Mouse (Mus musculus): Measurements from ENCODE around the gene Mlh1. TPM values are rescaled to one million over a fixed set of nuclear protein-coding genes. Genes with fewer than 3 reads are reported as not detected.

Gene Mlh1
- total RNA-seq (2021) = 26.5 and 28.1 TPM in 2 replicates
- long read RNA-seq, transcript Mlh1-201 (19 exons, 2,754 nt) = major isoform, 9 of 22 reads
- long read RNA-seq, partial matches to known transcripts = 7 of 22 reads
- long read RNA-seq, other reads (novel, unspliced or antisense) = 6 of 22 reads

GRCm38 (mm10) chr9:111271434-111272160 lies at the start of gene Mlh1, which contains the start of gene Epm2aip1:
TSS of gene Mlh1 (minus strand) at chr9:111271791.
TSS of gene Epm2aip1 (plus strand) at chr9:111271929.
- peak; percentile 99 for DNase-seq

- no peak for DNase-seq
These were observed 49.3 kb upstream of the Mlh1 start for GRCm38 (mm10) chr9:111320912-111321311.

- peak; percentile 75 for DNase-seq
These were observed 42.6 kb upstream of the Mlh1 start for GRCm38 (mm10) chr9:111314219-111314618.

GRCm38 (mm10) chr9:111313793-111314192 lies 42.2 kb upstream of the Mlh1 start:
- DNase-seq = no peak

- DNase-seq = no peak
These were observed 41.7 kb upstream of the Mlh1 start for GRCm38 (mm10) chr9:111313299-111313698.

- DNase-seq = peak; percentile 34
These were observed 41.0 kb upstream of the Mlh1 start for GRCm38 (mm10) chr9:111312442-111313141.

- no peak for DNase-seq
These were observed 40.4 kb upstream of the Mlh1 start for GRCm38 (mm10) chr9:111311843-111312441.

GRCm38 (mm10) chr9:111311031-111311842 lies 39.6 kb upstream of the Mlh1 start, which contains the start of gene Trank1:
TSS of gene Trank1 (plus strand) at chr9:111311739.
- peak; percentile 80 for DNase-seq

GRCm38 (mm10) chr9:111306142-111306541 lies 34.6 kb upstream of the Mlh1 start:
- peak; percentile 26 for DNase-seq

GRCm38 (mm10) chr9:111304036-111304435 lies 32.4 kb upstream of the Mlh1 start:
- no peak for DNase-seq

GRCm38 (mm10) chr9:111302196-111302831 lies 30.7 kb upstream of the Mlh1 start:
- DNase-seq = no peak

- DNase-seq = peak; percentile 33
These were observed 27.0 kb upstream of the Mlh1 start for GRCm38 (mm10) chr9:111298606-111299005.

GRCm38 (mm10) chr9:111296433-111296832 lies 24.8 kb upstream of the Mlh1 start:
- DNase-seq = no peak

GRCm38 (mm10) chr9:111295323-111295722 lies 23.7 kb upstream of the Mlh1 start:
- DNase-seq = no peak

GRCm38 (mm10) chr9:111294911-111295310 lies 23.3 kb upstream of the Mlh1 start:
- no peak for DNase-seq

- no peak for DNase-seq
These were observed 21.6 kb upstream of the Mlh1 start for GRCm38 (mm10) chr9:111293234-111293633.

GRCm38 (mm10) chr9:111290539-111291100 lies 19.0 kb upstream of the Mlh1 start:
- no peak for DNase-seq

- DNase-seq = peak; percentile 90
These were observed 18.3 kb upstream of the Mlh1 start for GRCm38 (mm10) chr9:111289832-111290339.

GRCm38 (mm10) chr9:111289294-111289831 lies 17.8 kb upstream of the Mlh1 start:
- no peak for DNase-seq

- no peak for DNase-seq
These were observed 16.4 kb upstream of the Mlh1 start for GRCm38 (mm10) chr9:111287956-111288355.

GRCm38 (mm10) chr9:111286468-111286867 lies 14.9 kb upstream of the Mlh1 start:
- no peak for DNase-seq

Data from adrenal gland, postnatal 25 days (tissue).